In the genomic region with DNA sequence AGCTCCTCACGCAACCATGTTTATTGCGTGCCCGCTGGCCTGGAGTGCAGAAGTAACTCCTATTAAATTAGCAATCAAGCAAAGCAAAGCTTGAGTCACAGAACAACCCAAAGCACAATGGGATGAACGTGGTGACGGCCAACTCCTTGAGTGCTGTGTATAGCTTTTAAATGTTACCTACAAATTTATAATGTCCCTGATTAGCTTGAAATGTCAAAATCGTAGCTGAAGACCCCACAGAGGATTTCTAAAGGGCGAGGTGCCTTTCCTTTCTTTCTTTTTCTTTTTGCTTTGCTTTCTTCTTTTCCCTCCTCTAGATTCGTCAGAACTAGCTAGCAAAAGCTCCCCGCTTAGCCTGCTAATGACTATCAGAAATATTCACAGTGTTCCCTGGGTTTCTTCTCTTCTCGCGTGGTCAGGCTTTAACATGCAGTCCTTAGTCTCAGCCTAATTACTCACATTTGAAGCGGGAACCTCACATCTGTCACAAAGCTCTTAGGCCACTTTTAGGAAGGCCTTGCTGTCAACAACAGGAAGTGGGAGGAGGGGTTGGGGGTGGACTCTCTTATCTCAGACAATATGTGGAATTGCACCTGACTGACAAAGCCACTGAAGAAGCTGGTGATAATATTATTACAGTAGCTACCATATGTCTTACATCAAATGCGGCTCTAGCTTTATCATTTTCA, we compare ENCODE assay signal across 9 mouse cellular contexts. TPM values are rescaled to one million over a fixed set of nuclear protein-coding genes. Genes with fewer than 3 reads are reported as not detected.
DNase-seq lines count a peak whose midpoint lies in the region; ATAC-seq and TF ChIP-seq lines count a peak whose summit lies in the region.
"Had no signal": no experiment of that assay in that cellular context is flagged by ENCODE, and none has a peak within 500 bp of the region (broad histone marks: within the 10 kb centered on the region; RNA-seq: fewer than 3 reads in every experiment).

No protein-coding gene starts in this region.

- H3K27ac ChIP-seq in embryonic facial prominence, embryonic 11.5 days (replicated peaks; ENCODE audit: low read depth, low read length) = no peak overlapping the region
- no peak overlapping the region for H3K27ac ChIP-seq in liver, embryonic 14.5 days
- no peak overlapping the region for H3K27ac ChIP-seq in left cerebral cortex, adult 2 months
- H3K27ac ChIP-seq in intestine, embryonic 15.5 days = no peak overlapping the region

- no peaks in the 10 kb centered on the region for H3K36me3 ChIP-seq in embryonic facial prominence, embryonic 11.5 days (replicated peaks; ENCODE audit: control insufficient read depth, insufficient read depth, low read depth, low read length)
- no peaks in the 10 kb centered on the region for H3K36me3 ChIP-seq in liver, embryonic 14.5 days (replicated peaks; ENCODE audit: control insufficient read depth, insufficient read depth, low read depth)
- no peaks in the 10 kb centered on the region for H3K36me3 ChIP-seq in intestine, embryonic 15.5 days

- WGBS in embryonic facial prominence, embryonic 11.5 days = 63% methylated on average over 13 of the region's 13 CpGs
- 36% methylated on average over 13 of the region's 13 CpGs for WGBS in liver, embryonic 14.5 days (ENCODE audit: insufficient replicate concordance)
- whole genome bisulfite sequencing in intestine, embryonic 15.5 days = 59% methylated on average over 13 of the region's 13 CpGs

- no peaks in the 10 kb centered on the region for H3K4me1 ChIP-seq in embryonic facial prominence, embryonic 11.5 days (ENCODE audit: control insufficient read depth, insufficient read depth, low read length)
- peaks cover 2 to 16% of the 10 kb centered on the region in 2 experiments; a peak in 3 of 4 replicates for H3K4me1 ChIP-seq in liver, embryonic 14.5 days (replicated peaks; ENCODE audit: control insufficient read depth in 2 of 2, insufficient read depth in 2 of 2, low read length in 1 of 2)
- H3K4me1 ChIP-seq in intestine, embryonic 15.5 days (replicated peaks) = no peaks in the 10 kb centered on the region

- peak; percentile 62 to 64 for DNase-seq in spleen, postnatal 36 days (ENCODE audit: low spot score in 2 of 2)
- DNase-seq in spleen, postnatal 4 days (ENCODE audit: low spot score in 2 of 2) = no peak
- DNase-seq in embryonic facial prominence, embryonic 11.5 days (ENCODE audit: low spot score) = peak; percentile 33
- no peak for DNase-seq in liver, embryonic 14.5 days (ENCODE audit: low read depth in 3 of 3, low spot score in 3 of 3)
- DNase-seq in thymus, postnatal 14 days = peak; percentile 66
- no peak for DNase-seq in left cerebral cortex, adult 2 months (ENCODE audit: extremely low spot score in 1 of 2, low spot score in 2 of 2)
- no peak for DNase-seq in urinary bladder, postnatal 10 days (ENCODE audit: low spot score)

- no peaks in the 10 kb centered on the region for H3K9me3 ChIP-seq in embryonic facial prominence, embryonic 11.5 days (replicated peaks; ENCODE audit: control insufficient read depth, low read length)
- no peaks in the 10 kb centered on the region for H3K9me3 ChIP-seq in liver, embryonic 14.5 days (ENCODE audit: control insufficient read depth, low read length)
- no peaks in the 10 kb centered on the region for H3K9me3 ChIP-seq in intestine, embryonic 15.5 days

- intact Hi-C loops in left cerebral cortex, adult 2 months (cut with DNase I) = no loop called here

- no peak; the same call in 1 of the 2 replicates for TF ChIP-seq EP300 in liver, embryonic 14.5 days (IDR thresholded peaks at IDR 0.05; ENCODE audit: low read depth)

- H3K4me3 ChIP-seq in embryonic facial prominence, embryonic 11.5 days (ENCODE audit: low read depth, low read length) = no peak overlapping the region
- no peak overlapping the region for H3K4me3 ChIP-seq in liver, embryonic 14.5 days (ENCODE audit: insufficient read depth in 1 of 2, low read depth in 2 of 2, low read length in 2 of 2)
- H3K4me3 ChIP-seq in left cerebral cortex, adult 2 months = no peak overlapping the region
- H3K4me3 ChIP-seq in intestine, embryonic 15.5 days (replicated peaks) = no peak overlapping the region

- no peaks in the 10 kb centered on the region for H3K27me3 ChIP-seq in embryonic facial prominence, embryonic 11.5 days (ENCODE audit: control insufficient read depth, insufficient read depth, low read length)
- H3K27me3 ChIP-seq in liver, embryonic 14.5 days (ENCODE audit: control insufficient read depth, insufficient read depth, low read length) = no peaks in the 10 kb centered on the region
- H3K27me3 ChIP-seq in intestine, embryonic 15.5 days (replicated peaks) = no peaks in the 10 kb centered on the region

- no peak for TF ChIP-seq CTCF in liver, embryonic 14.5 days (IDR thresholded peaks at IDR 0.05; ENCODE audit: low read depth)
- no peak for TF ChIP-seq CTCF in left cerebral cortex, adult 2 months (IDR thresholded peaks at IDR 0.05)

- H3K4me2 ChIP-seq in embryonic facial prominence, embryonic 11.5 days (ENCODE audit: low read depth, low read length) = no peak overlapping the region
- peak overlapping the region; percentile 26; the same call in 1 of the 2 replicates for H3K4me2 ChIP-seq in liver, embryonic 14.5 days (ENCODE audit: low read depth)
- H3K4me2 ChIP-seq in intestine, embryonic 15.5 days (replicated peaks) = no peak overlapping the region

- H3K9ac ChIP-seq in embryonic facial prominence, embryonic 11.5 days (replicated peaks; ENCODE audit: low read length) = no peak overlapping the region
- H3K9ac ChIP-seq in liver, embryonic 14.5 days (replicated peaks) = no peak overlapping the region
- H3K9ac ChIP-seq in intestine, embryonic 15.5 days = no peak overlapping the region

- no peak for ATAC-seq in embryonic facial prominence, embryonic 11.5 days (replicated peaks; ENCODE audit: insufficient number of reproducible peaks, low FRiP score, low TSS enrichment, low read depth)
- peak; percentile 54; the same call in 1 of the 2 replicates for ATAC-seq in liver, embryonic 14.5 days (ENCODE audit: insufficient read depth)
- no peak for ATAC-seq in intestine, embryonic 15.5 days
- ATAC-seq: intestine, postnatal 0 days had no signal

RNA-seq across cellular contexts. Expression of a gene that starts 53.6 kb away (rescaled TPM):
- polyA plus RNA-seq in embryonic facial prominence, embryonic 11.5 days (2014; fragmentation: Nextera tagmentation; extraction: Ambion mirVana) = 1.3 and 2.1 TPM in 2 replicates
- polyA plus RNA-seq in liver, embryonic 14.5 days (2012; rRNA removed) = 0.01 TPM in 2 replicates
- polyA plus RNA-seq in liver, embryonic 14.5 days (2014; fragmentation: Nextera tagmentation; extraction: Ambion mirVana) = 0.03 TPM in 1 of 2 replicates, not detected in the other
- 10 to 100 TPM; 36.8 to 38.0 TPM for total RNA-seq in left cerebral cortex, adult 2 months (2021)
- 0.39 and 0.40 TPM in 2 replicates for polyA plus RNA-seq in intestine, embryonic 15.5 days (2015; fragmentation: Nextera tagmentation; extraction: Ambion mirVana)

Comparison
In these comparisons a context has a peak if more than half of its experiments do, and no peak if none do; other contexts are left out.
1. DNase-seq: peak in spleen, postnatal 36 days (2 of 2), embryonic facial prominence, embryonic 11.5 days (single experiment) and thymus, postnatal 14 days (single experiment); none in spleen, postnatal 4 days (0 of 2), liver, embryonic 14.5 days (0 of 3), left cerebral cortex, adult 2 months (0 of 2) and urinary bladder, postnatal 10 days (single experiment).